Mouse (Mus musculus) retina, embryonic 14.5 days (tissue): ENCODE measurements at regions not wholly inside any gene's neighbourhood (a gene's known extent, or its start where the extent isn't known, plus 50 kb on each side); places are given as distances from the start of the nearest gene placed in this dataset.

ENCODE experiments used
- DNase-seq: peaks from one replicate; pipeline ENCODE4 v3.0.0-alpha.2; 2015; ENCODE audit warnings: low spot score

- DNase-seq, result peak; percentile 64
Measured at GRCm38 (mm10) chrX:103532620-103533199, 97.7 kb upstream of the Zcchc13 start.

GRCm38 (mm10) chrX:103533306-103533705 lies 97.1 kb upstream of the Zcchc13 start:
- peak; percentile 64 for DNase-seq

GRCm38 (mm10) chrX:103533831-103534230 lies 96.6 kb upstream of the Zcchc13 start:
- DNase-seq, result peak; percentile 70

- no peak for DNase-seq
Measured at GRCm38 (mm10) chrX:103546490-103547202, 83.7 kb upstream of the Zcchc13 start.

- DNase-seq, result no peak
Measured at GRCm38 (mm10) chrX:103551304-103551703, 79.1 kb upstream of the Zcchc13 start.

- no peak for DNase-seq
Measured at GRCm38 (mm10) chrX:103553196-103553595, 77.2 kb upstream of the Zcchc13 start.

GRCm38 (mm10) chrX:103553605-103554004 lies 76.8 kb upstream of the Zcchc13 start:
- DNase-seq, result no peak

GRCm38 (mm10) chrX:103555041-103555986 lies 75.1 kb upstream of the Zcchc13 start:
- peak; percentile 34 for DNase-seq

- DNase-seq, result no peak
Measured at GRCm38 (mm10) chrX:103556046-103556445, 74.3 kb upstream of the Zcchc13 start.

GRCm38 (mm10) chrX:103556681-103557490 lies 73.5 kb upstream of the Zcchc13 start:
- no peak for DNase-seq

GRCm38 (mm10) chrX:103557496-103557895 lies 72.9 kb upstream of the Zcchc13 start:
- DNase-seq, result no peak

GRCm38 (mm10) chrX:103563531-103564246 lies 66.7 kb upstream of the Zcchc13 start:
- DNase-seq, result peak; percentile 66

GRCm38 (mm10) chrX:103573344-103573743 lies 57.0 kb upstream of the Zcchc13 start:
- DNase-seq, result no peak

GRCm38 (mm10) chrX:103579484-103579883 lies 50.9 kb upstream of the Zcchc13 start:
- DNase-seq, result no peak
